Mouse (Mus musculus) intestine, embryonic 14.5 days (tissue): Measurements from ENCODE around the gene Usf3. TPM values are rescaled to one million over a fixed set of nuclear protein-coding genes. Genes with fewer than 3 reads are reported as not detected.

Source experiments
- ATAC-seq: fragments of 200-750 bp; cut with Nextera tagmentation; replicated peaks from 2 replicates; pipeline ENCODE4 v1.8.0; 2017; ENCODE audit warnings: low read depth, moderate number of reproducible peaks, moderate TSS enrichment, moderate library complexity; ENCODE audit not compliant: low FRiP score, low TSS enrichment
- DNase-seq: peaks from one replicate; pipeline ENCODE4 v3.0.0-alpha.2; 2018; ENCODE audit warnings: low spot score
- H3K27ac ChIP-seq: fragments of 300-500 bp; sonication (generic); 2 replicates; pipeline ENCODE4 v1.5.1; 2014; ENCODE audit warnings: low read depth, mild to moderate bottlenecking, control low read depth
- H3K27me3 ChIP-seq: fragments of 300-500 bp; sonication (generic); replicated peaks from 2 replicates; pipeline ENCODE4 v1.6.1; 2014; ENCODE audit warnings: low read length, control low read depth; ENCODE audit not compliant: control insufficient read depth, insufficient read depth
- H3K36me3 ChIP-seq: fragments of 300-500 bp; sonication (generic); 2 replicates; pipeline ENCODE4 v1.6.1; 2014; ENCODE audit warnings: low read length, control low read depth; ENCODE audit not compliant: control insufficient read depth, insufficient read depth
- H3K4me1 ChIP-seq: fragments of 300-500 bp; sonication (generic); replicated peaks from 2 replicates; pipeline ENCODE4 v1.6.1; 2014; ENCODE audit warnings: low read length, control low read depth, mixed read lengths; ENCODE audit not compliant: control insufficient read depth, insufficient read depth
- H3K4me2 ChIP-seq: fragments of 300-500 bp; sonication (generic); 2 replicates; pipeline ENCODE4 v1.6.1; 2014; ENCODE audit warnings: low read length
- H3K4me3 ChIP-seq: fragments of 300-500 bp; sonication (generic); 2 replicates; pipeline ENCODE4 v1.5.1; 2014; ENCODE audit warnings: low read depth, low read length, control low read depth, mixed read lengths
- H3K9ac ChIP-seq: fragments of 300-500 bp; sonication (generic); 2 replicates; pipeline ENCODE4 v1.6.1; 2014; ENCODE audit warnings: mild to moderate bottlenecking, low read length
- H3K9me3 ChIP-seq: fragments of 300-500 bp; sonication (generic); 2 replicates; pipeline ENCODE4 v1.6.1; 2016; ENCODE audit warnings: low read length, control low read depth; ENCODE audit not compliant: control insufficient read depth
- WGBS: fragments of 180-500 bp; shearing (Covaris S2); extraction: QIAGEN DNeasy Blood & Tissue Kit; methylation state at CpG from one replicate; pipeline ENCODE4 v1.1.7; 2014; 5-methylcytosine and 5-hydroxymethylcytosine counted together
- polyA plus RNA-seq: library from polyadenylated mRNA; unstranded; fragments of >200 nt; fragmentation: Nextera tagmentation; extraction: Ambion mirVana; gene quantifications from 2 replicates; pipeline ENCODE4 v1.2.1, GENCODE M21; 2014

The Usf3 gene
- polyA plus RNA-seq, 1 experiment from 2014 or later, result 5.0 TPM

DNA sequence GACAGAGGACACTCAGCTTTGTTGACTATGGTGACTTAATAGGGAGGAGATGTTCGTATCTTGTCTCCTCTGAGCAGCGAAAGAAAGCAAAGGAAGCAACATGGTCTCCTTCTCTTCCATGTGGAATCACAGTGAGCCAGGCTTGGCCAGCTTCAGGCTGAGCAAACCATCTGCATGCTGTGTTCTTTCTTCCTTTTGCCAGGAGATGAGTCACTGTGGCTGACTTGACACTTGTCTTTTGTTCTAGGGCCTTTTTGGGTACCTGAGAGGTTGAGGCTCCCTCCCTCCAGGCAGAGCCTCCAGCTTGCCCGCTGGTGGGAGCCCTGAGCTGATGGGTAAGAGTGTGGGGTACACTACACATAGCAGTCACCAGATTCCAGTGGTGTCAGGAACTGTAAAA, 64.8 kb downstream of the Usf3 start:
- no peak overlapping the region for H3K9ac ChIP-seq
- no peaks in the 10 kb centered on the region for H3K9me3 ChIP-seq
- no peak overlapping the region for H3K4me3 ChIP-seq
- H3K27me3 ChIP-seq, result no peaks in the 10 kb centered on the region
- WGBS, result 77% methylated on average over 3 of the region's 3 CpGs
- H3K36me3 ChIP-seq, result no peaks in the 10 kb centered on the region
- no peak overlapping the region for H3K27ac ChIP-seq
- no peaks in the 10 kb centered on the region for H3K4me1 ChIP-seq
- DNase-seq (no peak), ATAC-seq (no peak)
- H3K4me2 ChIP-seq, result no peak overlapping the region

DNA sequence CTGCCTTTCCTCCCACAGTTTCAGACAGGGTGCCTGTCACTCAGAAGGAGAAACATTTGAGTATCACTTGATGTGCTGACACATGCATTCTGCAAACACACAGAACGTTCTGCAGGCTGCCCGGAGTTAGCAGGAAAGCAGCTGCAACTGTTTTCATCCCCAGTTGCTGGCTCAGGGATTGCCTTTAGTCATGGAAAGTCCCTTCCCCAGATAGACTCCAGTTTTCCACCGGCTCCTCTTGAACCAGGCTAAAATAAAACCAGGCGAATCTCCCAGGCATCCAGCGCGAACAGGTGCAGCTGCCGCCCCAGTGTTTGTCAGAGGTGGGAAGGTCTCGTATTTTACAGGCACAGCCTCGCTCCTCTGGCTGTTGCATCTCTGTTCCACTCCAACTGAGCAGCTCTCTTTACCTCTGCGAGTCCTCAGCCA, 65.8 kb downstream of the Usf3 start:
- H3K4me2 ChIP-seq, result no peak overlapping the region
- H3K36me3 ChIP-seq, result no peaks in the 10 kb centered on the region
- no peaks in the 10 kb centered on the region for H3K4me1 ChIP-seq
- H3K4me3 ChIP-seq, result no peak overlapping the region
- no peaks in the 10 kb centered on the region for H3K27me3 ChIP-seq
- DNase-seq, result no peak
- no peak overlapping the region for H3K9ac ChIP-seq
- no peaks in the 10 kb centered on the region for H3K9me3 ChIP-seq
- WGBS, result 41% methylated on average over 10 of the region's 10 CpGs
- ATAC-seq, result no peak
- no peak overlapping the region for H3K27ac ChIP-seq

DNA sequence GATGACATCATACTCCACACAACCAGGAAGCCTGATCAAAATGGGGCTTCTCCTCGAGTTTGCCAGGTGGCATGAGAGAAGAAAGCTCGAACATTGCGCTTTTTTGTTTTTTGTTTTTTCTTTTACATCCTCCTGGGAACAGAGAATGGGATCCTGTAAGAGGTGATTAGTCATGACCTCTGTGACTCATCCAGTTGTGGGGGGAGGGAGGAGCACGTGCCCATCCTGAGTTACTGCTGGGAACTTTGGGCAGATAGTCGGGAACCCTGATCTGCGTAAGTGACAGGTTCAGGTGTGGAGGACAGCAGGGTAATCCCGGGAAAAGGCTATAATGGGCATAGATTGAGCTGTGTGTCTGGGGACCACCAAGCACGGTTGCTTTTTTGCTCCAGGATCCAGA, 67.4 kb downstream of the Usf3 start:
- no peak overlapping the region for H3K9ac ChIP-seq
- no peak overlapping the region for H3K4me2 ChIP-seq
- 66% methylated on average over 8 of the region's 8 CpGs for WGBS

DNA sequence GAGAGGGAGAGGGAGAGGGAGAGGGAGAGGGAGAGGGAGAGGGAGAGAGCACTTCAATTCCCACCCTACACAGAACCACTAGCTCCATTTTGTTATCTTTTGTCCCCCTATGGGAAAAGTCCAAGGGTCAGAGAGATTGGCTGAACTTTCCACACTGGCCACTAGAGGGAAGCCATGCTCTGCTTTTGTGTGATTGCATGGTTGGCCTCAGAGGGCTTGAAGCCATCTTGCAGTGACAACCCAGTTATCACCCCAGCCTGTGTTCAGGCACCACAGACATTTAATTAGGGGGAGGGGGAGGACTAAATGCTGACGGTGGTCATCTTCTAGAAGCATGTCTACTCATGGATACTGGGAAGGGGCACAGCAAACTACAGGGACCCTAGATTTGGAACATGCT, 69.6 kb downstream of the Usf3 start:
- 0 out of 2 replicates have a peak, but pooled peaks have one; percentile 54 for ATAC-seq
- DNase-seq, result peak; percentile 82
- no peak overlapping the region for H3K4me3 ChIP-seq
- no peaks in the 10 kb centered on the region for H3K27me3 ChIP-seq
- 0% methylated on average over 1 of the region's 1 CpGs for WGBS
- H3K9ac ChIP-seq, result no peak overlapping the region
- H3K27ac ChIP-seq, result no peak overlapping the region
- no peaks in the 10 kb centered on the region for H3K36me3 ChIP-seq
- H3K4me2 ChIP-seq, result no peak overlapping the region
- H3K4me1 ChIP-seq, result no peaks in the 10 kb centered on the region
- 0 out of 2 replicates have a peak, but pooled peaks cover 5% of the 10 kb centered on the region for H3K9me3 ChIP-seq

More for the DNA sequence above, 67.4 kb downstream of the Usf3 start:
- H3K4me3 ChIP-seq, result no peak overlapping the region
- DNase-seq (peak; percentile 31), ATAC-seq (no peak)
- H3K36me3 ChIP-seq, result no peaks in the 10 kb centered on the region
- no peaks in the 10 kb centered on the region for H3K4me1 ChIP-seq
- no peaks in the 10 kb centered on the region for H3K9me3 ChIP-seq
- H3K27ac ChIP-seq, result no peak overlapping the region
- H3K27me3 ChIP-seq, result no peaks in the 10 kb centered on the region

DNA sequence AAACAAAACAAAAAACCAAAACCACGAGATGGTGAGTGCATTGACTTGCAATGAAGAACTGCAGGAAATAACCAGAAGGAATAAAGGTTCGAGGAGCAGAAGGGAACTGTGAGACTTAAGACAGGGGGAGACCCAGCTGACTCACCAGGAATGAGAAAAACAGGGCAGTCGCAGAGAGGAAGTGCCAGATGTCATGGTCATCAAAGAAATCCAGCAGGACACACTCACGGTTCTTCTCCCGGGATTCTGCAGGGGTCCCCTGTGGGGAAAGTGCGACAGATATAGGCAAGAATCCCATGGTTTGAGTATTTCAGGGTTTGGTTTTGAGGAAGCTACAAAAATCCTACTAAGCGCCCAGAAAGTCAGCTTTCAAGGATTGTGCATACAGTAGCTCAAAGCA, 70.3 kb downstream of the Usf3 start:
- Histone ChIP-seq H3K4me3 (no peak overlapping the region), H3K4me2 (no peak overlapping the region), H3K27me3 (no peaks in the 10 kb centered on the region), H3K27ac (no peak overlapping the region), H3K9ac (no peak overlapping the region), H3K36me3 (no peaks in the 10 kb centered on the region), H3K9me3 (0 out of 2 replicates have a peak, but pooled peaks cover 5% of the 10 kb centered on the region), H3K4me1 (no peaks in the 10 kb centered on the region)
- ATAC-seq (no peak), DNase-seq (no peak)
- 64% methylated on average over 7 of the region's 7 CpGs for WGBS

DNA sequence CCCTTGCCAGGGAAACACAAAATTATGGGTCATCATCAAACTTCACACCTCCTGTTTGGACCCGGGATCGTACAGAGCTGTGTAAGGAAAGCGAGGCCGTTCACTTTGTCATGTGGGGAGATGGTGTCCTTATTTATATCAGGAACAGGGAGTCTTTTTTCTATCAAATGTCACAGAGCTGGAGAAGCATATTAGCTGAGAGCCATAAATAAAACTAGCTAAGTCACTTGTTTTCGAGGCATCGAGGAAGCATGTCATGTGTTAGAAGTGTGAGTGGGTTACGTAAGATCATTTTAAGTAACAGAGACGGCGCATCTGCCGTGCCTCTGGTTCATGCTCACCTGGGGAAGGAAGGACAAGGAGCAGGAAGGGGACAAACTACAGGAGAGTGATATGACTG, 76.9 kb downstream of the Usf3 start:
- no peaks in the 10 kb centered on the region for H3K36me3 ChIP-seq
- H3K4me3 ChIP-seq, result no peak overlapping the region
- no peak for ATAC-seq
- no peak overlapping the region for H3K9ac ChIP-seq
- H3K27me3 ChIP-seq, result no peaks in the 10 kb centered on the region
- no peak for DNase-seq
- WGBS, result 74% methylated on average over 10 of the region's 10 CpGs
- 0 out of 2 replicates have a peak, but pooled peaks cover 5% of the 10 kb centered on the region for H3K9me3 ChIP-seq
- H3K4me1 ChIP-seq, result no peaks in the 10 kb centered on the region
- H3K4me2 ChIP-seq, result no peak overlapping the region
- H3K27ac ChIP-seq, result no peak overlapping the region

DNA sequence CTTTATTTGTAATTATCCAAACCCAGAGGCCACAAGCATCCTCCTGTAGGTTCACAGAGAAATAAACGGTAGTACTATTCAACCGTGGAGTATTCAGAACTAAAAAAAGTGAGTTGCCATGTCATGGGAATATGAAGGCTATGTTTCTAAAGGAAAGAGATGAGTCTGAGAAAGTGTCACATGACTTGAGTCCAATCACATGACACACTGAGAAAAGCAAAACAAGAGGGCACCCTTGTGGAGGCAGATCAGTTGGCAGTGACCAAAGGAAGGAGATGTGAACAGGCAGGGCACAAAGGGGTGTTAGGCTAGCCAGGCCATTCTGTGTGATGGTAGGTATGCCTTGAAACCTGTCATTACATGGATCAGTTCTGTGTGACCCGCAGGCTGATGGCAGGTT, 79.7 kb downstream of the Usf3 start:
- H3K4me2 ChIP-seq, result no peak overlapping the region
- ATAC-seq, result no peak
- H3K27ac ChIP-seq, result no peak overlapping the region
- 90% methylated on average over 3 of the region's 3 CpGs for WGBS
- no peaks in the 10 kb centered on the region for H3K36me3 ChIP-seq
- H3K27me3 ChIP-seq, result no peaks in the 10 kb centered on the region
- H3K4me1 ChIP-seq, result no peaks in the 10 kb centered on the region
- no peak for DNase-seq
- H3K9me3 ChIP-seq, result no peaks in the 10 kb centered on the region
- H3K9ac ChIP-seq, result no peak overlapping the region
- H3K4me3 ChIP-seq, result no peak overlapping the region

- DNase-seq (no peak), ATAC-seq (no peak)
- no peaks in the 10 kb centered on the region for H3K4me1 ChIP-seq
- WGBS, result 73% methylated on average over 7 of the region's 7 CpGs
- H3K9me3 ChIP-seq, result no peaks in the 10 kb centered on the region
- no peak overlapping the region for H3K4me2 ChIP-seq
- no peak overlapping the region for H3K4me3 ChIP-seq
- no peaks in the 10 kb centered on the region for H3K36me3 ChIP-seq
- H3K27ac ChIP-seq, result no peak overlapping the region
- H3K9ac ChIP-seq, result no peak overlapping the region
- no peaks in the 10 kb centered on the region for H3K27me3 ChIP-seq
These were observed 81.0 kb downstream of the Usf3 start for GRCm38 (mm10) chr16:44253797-44254634.

DNA sequence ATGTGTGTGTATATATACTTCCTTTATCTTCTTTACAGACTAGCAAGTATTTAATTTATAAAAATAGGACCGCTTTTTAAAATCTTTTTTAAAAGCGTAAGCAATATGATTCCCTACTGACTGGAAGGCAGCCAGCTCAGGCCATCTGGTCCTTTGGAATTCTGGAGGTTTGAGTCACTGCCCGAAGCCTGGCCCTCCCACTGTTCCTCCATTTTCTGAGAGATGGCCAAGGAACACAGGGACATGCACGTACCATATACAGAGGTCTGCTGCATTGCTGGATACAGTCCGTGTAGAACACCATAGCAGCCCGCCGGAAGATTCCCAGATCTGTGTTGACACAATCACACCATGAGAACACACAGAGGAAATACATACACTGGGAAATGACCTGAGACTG, 81.7 kb downstream of the Usf3 start:
- no peak overlapping the region for H3K4me3 ChIP-seq
- no peak overlapping the region for H3K4me2 ChIP-seq
- DNase-seq, result peak; percentile 57
- H3K27me3 ChIP-seq, result no peaks in the 10 kb centered on the region
- H3K4me1 ChIP-seq, result no peaks in the 10 kb centered on the region
- H3K9ac ChIP-seq, result no peak overlapping the region
- WGBS, result 68% methylated on average over 7 of the region's 7 CpGs
- no peak overlapping the region for H3K27ac ChIP-seq
- ATAC-seq, result no peak
- no peaks in the 10 kb centered on the region for H3K9me3 ChIP-seq
- H3K36me3 ChIP-seq, result no peaks in the 10 kb centered on the region
